ENCODE assay signal across 7 mouse cellular contexts in the genomic region with DNA sequence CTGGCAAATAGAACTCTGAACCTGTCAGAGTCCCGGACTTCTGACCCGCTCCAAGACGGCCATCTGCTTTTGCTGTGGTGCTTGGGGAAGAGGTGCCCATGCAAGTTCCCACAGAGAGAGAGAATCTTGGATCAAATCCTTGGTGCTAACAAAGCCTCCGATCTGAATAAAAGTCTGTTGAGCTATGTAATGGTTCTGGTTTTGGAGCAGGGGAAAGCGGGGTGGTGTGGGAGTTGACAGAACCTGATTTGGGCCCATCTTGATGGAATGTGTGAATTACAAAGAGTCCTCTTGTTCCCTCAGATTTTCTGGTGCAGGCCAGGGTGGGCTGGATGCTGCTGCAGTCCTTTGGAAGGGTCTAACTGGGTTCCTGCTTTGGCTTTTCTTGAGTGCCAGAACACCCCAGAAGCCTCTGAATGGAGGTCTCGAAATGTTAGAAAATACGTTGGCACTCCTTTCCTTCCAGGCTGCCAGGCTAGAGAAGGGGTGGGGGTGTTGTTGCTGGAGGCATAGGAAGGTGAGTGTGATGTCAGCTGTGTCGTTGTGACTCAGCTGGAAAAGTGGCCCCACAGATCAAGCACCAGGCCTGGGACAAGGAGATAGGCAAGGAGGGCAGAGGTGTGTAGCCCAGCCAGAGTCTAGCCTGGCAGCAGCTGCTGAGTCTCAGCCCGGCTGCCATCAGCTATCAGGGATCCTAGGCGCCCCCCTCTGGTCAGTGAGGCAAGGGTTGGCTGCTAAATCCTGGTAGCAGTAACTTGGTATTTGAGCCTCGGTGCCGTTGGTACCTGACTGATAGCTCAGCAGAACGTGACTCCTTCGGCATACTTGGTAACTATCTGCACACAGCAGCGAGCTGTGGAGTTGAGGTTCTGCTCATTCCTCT. TPM values are rescaled to one million over a fixed set of nuclear protein-coding genes. Genes with fewer than 3 reads are reported as not detected.
A peak's percentile ranks its signal among the peaks of the same experiment; 100 is the strongest.
DNase-seq lines count a peak whose midpoint lies in the region; ATAC-seq lines count a peak whose summit lies in the region.

No protein-coding gene starts in this region.

- DNase-seq in adrenal gland, adult 18-20 months (ENCODE audit: low spot score in 2 of 2) = peak; percentile 64 to 72
- DNase-seq in cerebellum, postnatal 4 days (ENCODE audit: low spot score in 2 of 2) = peak; percentile 68 to 80
- peak; percentile 80 for DNase-seq in gastrocnemius, postnatal 14 days
- DNase-seq in intestine, embryonic 14.5 days (ENCODE audit: low spot score) = peak; percentile 73
- DNase-seq in limb, embryonic 11.5 days (ENCODE audit: low spot score) = peak; percentile 81
- DNase-seq in spleen, postnatal 14 days (ENCODE audit: low spot score in 2 of 2) = peak; percentile 50 to 52

- WGBS in intestine, embryonic 14.5 days = 44% methylated on average over 15 of the region's 15 CpGs
- 51% methylated on average over 15 of the region's 15 CpGs for WGBS in limb, embryonic 11.5 days
- 48% methylated on average over 15 of the region's 15 CpGs for WGBS in midbrain, embryonic 15.5 days

- no peak overlapping the region for H3K4me2 ChIP-seq in intestine, embryonic 14.5 days (ENCODE audit: low read length)
- H3K4me2 ChIP-seq in limb, embryonic 11.5 days (ENCODE audit: low read depth, severe bottlenecking) = no peak overlapping the region
- no peak overlapping the region for H3K4me2 ChIP-seq in midbrain, embryonic 15.5 days

- H3K36me3 ChIP-seq in intestine, embryonic 14.5 days (ENCODE audit: control insufficient read depth, insufficient read depth, low read length) = no peaks in the 10 kb centered on the region
- no peaks in the 10 kb centered on the region for H3K36me3 ChIP-seq in limb, embryonic 11.5 days (ENCODE audit: control insufficient read depth, insufficient read depth, low read length)
- H3K36me3 ChIP-seq in midbrain, embryonic 15.5 days (replicated peaks) = no peaks in the 10 kb centered on the region

- H3K9me3 ChIP-seq in intestine, embryonic 14.5 days (ENCODE audit: control insufficient read depth, low read length) = no peaks in the 10 kb centered on the region
- no peaks in the 10 kb centered on the region for H3K9me3 ChIP-seq in limb, embryonic 11.5 days (ENCODE audit: control insufficient read depth, low read length)
- H3K9me3 ChIP-seq in midbrain, embryonic 15.5 days = no peaks in the 10 kb centered on the region

- ATAC-seq in intestine, embryonic 14.5 days (replicated peaks; ENCODE audit: low FRiP score, low TSS enrichment, low read depth) = 0 out of 2 replicates have a peak, but pooled peaks have one; percentile 36
- ATAC-seq in limb, embryonic 11.5 days (ENCODE audit: insufficient number of reproducible peaks, low FRiP score, low TSS enrichment, low read depth) = no peak
- peak; percentile 60 for ATAC-seq in midbrain, embryonic 15.5 days (replicated peaks)

- no peaks in the 10 kb centered on the region for H3K4me1 ChIP-seq in intestine, embryonic 14.5 days (replicated peaks; ENCODE audit: control insufficient read depth, insufficient read depth, low read length)
- no peaks in the 10 kb centered on the region for H3K4me1 ChIP-seq in limb, embryonic 11.5 days (ENCODE audit: control insufficient read depth, insufficient read depth, low read length)
- no peaks in the 10 kb centered on the region for H3K4me1 ChIP-seq in midbrain, embryonic 15.5 days

- intact Hi-C loops in gastrocnemius, postnatal 14 days (cut with DNase I; ENCODE audit: low total_unique reads) = loop anchor here (10.0 kb wide), 1 partner anchor 720 kb away; no protein-coding TSS in a partner anchor

- H3K27ac ChIP-seq in intestine, embryonic 14.5 days (ENCODE audit: low read depth) = no peak overlapping the region
- no peak overlapping the region for H3K27ac ChIP-seq in limb, embryonic 11.5 days (replicated peaks; ENCODE audit: low read depth, low read length)
- H3K27ac ChIP-seq in midbrain, embryonic 15.5 days = no peak overlapping the region

- H3K9ac ChIP-seq in intestine, embryonic 14.5 days (ENCODE audit: low read length) = no peak overlapping the region
- H3K9ac ChIP-seq in limb, embryonic 11.5 days (ENCODE audit: low read length) = no peak overlapping the region
- no peak overlapping the region for H3K9ac ChIP-seq in midbrain, embryonic 15.5 days

- H3K4me3 ChIP-seq in intestine, embryonic 14.5 days (ENCODE audit: low read depth, low read length) = no peak overlapping the region
- H3K4me3 ChIP-seq in limb, embryonic 11.5 days (ENCODE audit: low read depth, low read length) = no peak overlapping the region
- no peak overlapping the region for H3K4me3 ChIP-seq in midbrain, embryonic 15.5 days

- H3K27me3 ChIP-seq in intestine, embryonic 14.5 days (replicated peaks; ENCODE audit: control insufficient read depth, insufficient read depth, low read length) = no peaks in the 10 kb centered on the region
- H3K27me3 ChIP-seq in limb, embryonic 11.5 days (ENCODE audit: control insufficient read depth, insufficient read depth, low read length) = no peaks in the 10 kb centered on the region
- H3K27me3 ChIP-seq in midbrain, embryonic 15.5 days (replicated peaks) = no peaks in the 10 kb centered on the region

RNA-seq across cellular contexts. Expression of gene Cog6, which starts 42.1 kb away (rescaled TPM):
- 10 to 100 TPM; 31.1 to 33.8 TPM for total RNA-seq in adrenal gland, adult 18-20 months (2021)
- 10 to 100 TPM; 27.7 to 31.5 TPM for total RNA-seq in gastrocnemius, postnatal 14 days (2021)
- 40.0 and 42.4 TPM in 2 replicates for polyA plus RNA-seq in intestine, embryonic 14.5 days (2014; fragmentation: Nextera tagmentation; extraction: Ambion mirVana)
- polyA plus RNA-seq in limb, embryonic 11.5 days (2014; fragmentation: Nextera tagmentation; extraction: Ambion mirVana) = 46.7 and 48.8 TPM in 2 replicates
- polyA plus RNA-seq in midbrain, embryonic 15.5 days (2015; fragmentation: Nextera tagmentation; extraction: Ambion mirVana) = 59.6 and 63.8 TPM in 2 replicates
